Mouse (Mus musculus) C2C12 (cell line): ENCODE measurements around the gene Neurl3.
A peak's percentile ranks its signal among the peaks of the same experiment; 100 is the strongest.

ENCODE experiments used
- CTCF ChIP-seq: IDR thresholded peaks from one replicate; pipeline ENCODE4 v1.5.1; 2011; ENCODE audit not compliant: control insufficient read depth, insufficient read depth, insufficient read length
- FOSL1 ChIP-seq: IDR thresholded peaks from one replicate; pipeline ENCODE4 v1.8.0; 2011; ENCODE audit warnings: mild to moderate bottlenecking, low read length; ENCODE audit not compliant: poor library complexity, insufficient read depth, severe bottlenecking
- MYOD1 ChIP-seq: IDR thresholded peaks from one replicate; pipeline ENCODE4 v1.6.1; 2011; ENCODE audit warnings: low read depth; ENCODE audit not compliant: control insufficient read depth, insufficient read length

DNA sequence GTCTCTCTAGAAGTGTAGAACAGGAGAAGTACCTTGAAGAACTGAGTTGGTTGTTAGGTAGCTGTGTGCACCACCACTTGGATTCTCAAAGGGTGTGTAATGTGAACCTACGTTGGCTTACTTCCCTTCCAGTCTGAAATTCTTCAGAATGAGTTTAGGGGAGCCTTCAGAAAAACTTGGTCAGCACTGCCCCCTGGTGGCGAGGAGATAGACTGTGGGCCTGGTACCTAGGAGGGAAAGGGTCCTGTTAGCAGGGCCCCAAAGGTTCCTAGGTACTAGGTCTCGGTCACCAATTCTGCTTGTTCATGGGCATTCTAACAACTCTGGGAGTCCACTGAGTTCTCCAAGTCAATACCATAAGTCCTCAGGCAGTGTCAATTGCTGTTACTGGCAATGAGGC is 4.7 kb upstream of the Neurl3 start:
- TF ChIP-seq CTCF (peak; percentile 15), MYOD1 (no peak), FOSL1 (no peak)
